Mouse (Mus musculus) lung, adult 2 months (tissue): ENCODE measurements around the gene Tank.

Experiments
- CTCF ChIP-seq: fragments of 200-500 bp; IDR thresholded peaks from 2 replicates; pipeline ENCODE4 v1.5.1; 2011; ENCODE audit warnings: mild to moderate bottlenecking, low read length, control low read depth; ENCODE audit not compliant: insufficient read depth
- POLR2A ChIP-seq: fragments of 200-500 bp; IDR thresholded peaks from 2 replicates; pipeline ENCODE4 v1.6.1; 2011; ENCODE audit warnings: low read depth, mild to moderate bottlenecking, control low read depth, low read length, borderline replicate concordance; ENCODE audit errors: extremely low read depth

DNA sequence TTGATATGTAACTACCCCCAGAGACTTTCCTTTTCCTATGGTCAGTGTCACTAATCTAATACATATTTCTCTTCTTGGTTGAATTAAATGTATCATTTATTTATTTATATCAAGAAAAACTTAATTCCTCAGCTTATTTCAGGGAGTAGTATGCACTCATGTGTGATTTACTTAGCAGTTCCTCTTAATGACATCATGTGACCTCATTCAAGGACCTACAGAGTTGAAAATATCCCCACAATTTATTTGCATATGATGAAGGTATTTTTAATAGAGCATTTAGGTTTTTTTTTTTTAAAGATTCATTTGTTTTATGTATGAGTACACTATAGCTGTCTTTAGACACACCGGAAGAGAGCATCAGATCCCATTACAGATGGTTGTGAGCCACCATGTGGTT, 28.6 kb downstream of the Tank start:
- no peak for TF ChIP-seq CTCF
- no peak for TF ChIP-seq POLR2A
